Mouse (Mus musculus) hindbrain, embryonic 13.5 days (tissue): ENCODE data around the gene Tjp1. TPM values are rescaled to one million over a fixed set of nuclear protein-coding genes. Genes with fewer than 3 reads are reported as not detected.
A peak's percentile ranks its signal among the peaks of the same experiment; 100 is the strongest.

ENCODE experiments used
- ATAC-seq: fragments of 200-750 bp; cut with Nextera tagmentation; 2 replicates; pipeline ENCODE4 v1.8.0; 2017; ENCODE audit warnings: moderate TSS enrichment; ENCODE audit not compliant: low FRiP score
- H3K27ac ChIP-seq: fragments of 300-500 bp; sonication (generic); 2 replicates; pipeline ENCODE4 v1.5.1; 2015; ENCODE audit warnings: inconsistent platforms, mild to moderate bottlenecking, moderate library complexity
- H3K27me3 ChIP-seq: fragments of 300-500 bp; sonication (generic); 2 replicates; pipeline ENCODE4 v1.6.1; 2015; ENCODE audit warnings: mild to moderate bottlenecking, inconsistent platforms
- H3K36me3 ChIP-seq: fragments of 300-500 bp; sonication (generic); 2 replicates; pipeline ENCODE4 v1.6.1; 2015; ENCODE audit warnings: mild to moderate bottlenecking, inconsistent platforms
- H3K4me1 ChIP-seq: fragments of 300-500 bp; sonication (generic); replicated peaks from 2 replicates; pipeline ENCODE4 v1.6.1; 2015; ENCODE audit warnings: inconsistent platforms
- H3K4me2 ChIP-seq: fragments of 300-500 bp; sonication (generic); 2 replicates; pipeline ENCODE4 v1.6.1; 2015; ENCODE audit warnings: inconsistent platforms, mild to moderate bottlenecking, moderate library complexity
- H3K4me3 ChIP-seq: fragments of 300-500 bp; sonication (generic); 2 replicates; pipeline ENCODE4 v1.5.1; 2015; ENCODE audit warnings: mild to moderate bottlenecking, inconsistent platforms
- H3K9ac ChIP-seq: fragments of 300-500 bp; sonication (generic); 2 replicates; pipeline ENCODE4 v1.6.1; 2015; ENCODE audit warnings: mild to moderate bottlenecking, inconsistent platforms
- H3K9me3 ChIP-seq: fragments of 300-500 bp; sonication (generic); 2 replicates; pipeline ENCODE4 v1.6.1; 2016; ENCODE audit warnings: inconsistent platforms
- WGBS: fragments of 180-500 bp; shearing (Covaris S2); methylation state at CpG from one replicate; pipeline ENCODE4 v1.1.7; 2015; 5-methylcytosine and 5-hydroxymethylcytosine counted together
- polyA plus RNA-seq: library from polyadenylated mRNA; unstranded; fragments of >200 nt; fragmentation: Nextera tagmentation; extraction: Ambion mirVana; gene quantifications from 2 replicates; pipeline ENCODE4 v1.2.1, GENCODE M21; 2015

The Tjp1 gene
- polyA plus RNA-seq, 1 experiment from 2014 or later = 29.4 TPM

GRCm38 (mm10) chr7:65513451-65514179 is 14.0 kb downstream of the Tjp1 start:
- H3K9ac ChIP-seq = no peak overlapping the region
- H3K4me1 ChIP-seq = peaks cover 19% of the 10 kb centered on the region
- H3K36me3 ChIP-seq = no peaks in the 10 kb centered on the region
- no peaks in the 10 kb centered on the region for H3K27me3 ChIP-seq
- peak overlapping the region; percentile 49 for H3K27ac ChIP-seq
- peak; percentile 62 for ATAC-seq
- no peak overlapping the region for H3K4me2 ChIP-seq
- WGBS = 37% methylated on average over 10 of the region's 10 CpGs
- no peak overlapping the region for H3K4me3 ChIP-seq
- no peaks in the 10 kb centered on the region for H3K9me3 ChIP-seq

GRCm38 (mm10) chr7:65509357-65509756 is 18.2 kb downstream of the Tjp1 start:
- no peaks in the 10 kb centered on the region for H3K27me3 ChIP-seq
- no peak overlapping the region for H3K4me2 ChIP-seq
- 55% methylated on average over 3 of the region's 3 CpGs for WGBS
- no peak overlapping the region for H3K9ac ChIP-seq
- H3K9me3 ChIP-seq = no peaks in the 10 kb centered on the region
- H3K4me1 ChIP-seq = peaks cover 16% of the 10 kb centered on the region
- H3K27ac ChIP-seq = no peak overlapping the region
- no peak overlapping the region for H3K4me3 ChIP-seq
- no peaks in the 10 kb centered on the region for H3K36me3 ChIP-seq
- ATAC-seq = no peak

GRCm38 (mm10) chr7:65507341-65507740 is 20.2 kb downstream of the Tjp1 start:
- Histone ChIP-seq H3K9me3 (no peaks in the 10 kb centered on the region), H3K9ac (no peak overlapping the region), H3K36me3 (no peaks in the 10 kb centered on the region), H3K27me3 (no peaks in the 10 kb centered on the region), H3K4me3 (no peak overlapping the region), H3K27ac (no peak overlapping the region), H3K4me2 (no peak overlapping the region), H3K4me1 (no peaks in the 10 kb centered on the region)
- WGBS = 92% methylated on average over 5 of the region's 5 CpGs
- ATAC-seq = no peak

GRCm38 (mm10) chr7:65502486-65503322 is 24.9 kb downstream of the Tjp1 start:
- WGBS = 72% methylated on average over 10 of the region's 10 CpGs
- Histone ChIP-seq H3K36me3 (0 out of 2 replicates have a peak, but pooled peaks cover 5% of the 10 kb centered on the region), H3K4me1 (0 out of 2 replicates have a peak, but pooled peaks cover 7% of the 10 kb centered on the region), H3K4me2 (no peak overlapping the region), H3K9me3 (0 out of 2 replicates have a peak, but pooled peaks cover 2% of the 10 kb centered on the region), H3K9ac (no peak overlapping the region), H3K27ac (no peak overlapping the region), H3K27me3 (no peaks in the 10 kb centered on the region), H3K4me3 (no peak overlapping the region)
- ATAC-seq = no peak

- Histone ChIP-seq H3K9me3 (0 out of 2 replicates have a peak, but pooled peaks cover 2% of the 10 kb centered on the region), H3K27ac (no peak overlapping the region), H3K4me3 (no peak overlapping the region), H3K36me3 (0 out of 2 replicates have a peak, but pooled peaks cover 5% of the 10 kb centered on the region), H3K4me1 (0 out of 2 replicates have a peak, but pooled peaks cover 7% of the 10 kb centered on the region), H3K4me2 (no peak overlapping the region), H3K9ac (no peak overlapping the region), H3K27me3 (no peaks in the 10 kb centered on the region)
- WGBS = 60% methylated on average over 7 of the region's 7 CpGs
- no peak for ATAC-seq
These were observed 26.8 kb downstream of the Tjp1 start for GRCm38 (mm10) chr7:65500746-65501145.

GRCm38 (mm10) chr7:65497733-65498583 is 29.6 kb downstream of the Tjp1 start:
- 0 out of 2 replicates have a peak, but pooled peaks cover 7% of the 10 kb centered on the region for H3K4me1 ChIP-seq
- 55% methylated on average over 12 of the region's 12 CpGs for WGBS
- no peak overlapping the region for H3K27ac ChIP-seq
- H3K4me2 ChIP-seq = no peak overlapping the region
- H3K9ac ChIP-seq = no peak overlapping the region
- ATAC-seq = peak; percentile 52
- H3K9me3 ChIP-seq = 0 out of 2 replicates have a peak, but pooled peaks cover 2% of the 10 kb centered on the region
- H3K36me3 ChIP-seq = 0 out of 2 replicates have a peak, but pooled peaks cover 5% of the 10 kb centered on the region
- no peak overlapping the region for H3K4me3 ChIP-seq
- no peaks in the 10 kb centered on the region for H3K27me3 ChIP-seq

- Histone ChIP-seq H3K27ac (no peak overlapping the region), H3K36me3 (no peaks in the 10 kb centered on the region), H3K4me3 (no peak overlapping the region), H3K9ac (no peak overlapping the region), H3K27me3 (no peaks in the 10 kb centered on the region), H3K4me1 (peaks cover 12% of the 10 kb centered on the region), H3K4me2 (no peak overlapping the region), H3K9me3 (no peaks in the 10 kb centered on the region)
- ATAC-seq = no peak
- WGBS = 77% methylated on average over 7 of the region's 7 CpGs
These were observed 37.1 kb downstream of the Tjp1 start for GRCm38 (mm10) chr7:65490526-65490925.

- no peaks in the 10 kb centered on the region for H3K27me3 ChIP-seq
- WGBS = 73% methylated on average over 9 of the region's 9 CpGs
- peaks cover 12% of the 10 kb centered on the region for H3K4me1 ChIP-seq
- no peaks in the 10 kb centered on the region for H3K9me3 ChIP-seq
- no peak overlapping the region for H3K9ac ChIP-seq
- H3K27ac ChIP-seq = no peak overlapping the region
- no peak overlapping the region for H3K4me2 ChIP-seq
- H3K36me3 ChIP-seq = no peaks in the 10 kb centered on the region
- no peak for ATAC-seq
- H3K4me3 ChIP-seq = no peak overlapping the region
These were observed 37.8 kb downstream of the Tjp1 start for GRCm38 (mm10) chr7:65489742-65490141.

- H3K4me3 ChIP-seq = no peak overlapping the region
- H3K27ac ChIP-seq = no peak overlapping the region
- no peak overlapping the region for H3K9ac ChIP-seq
- WGBS = 77% methylated on average over 6 of the region's 6 CpGs
- no peaks in the 10 kb centered on the region for H3K9me3 ChIP-seq
- no peak for ATAC-seq
- H3K36me3 ChIP-seq = no peaks in the 10 kb centered on the region
- H3K4me1 ChIP-seq = peaks cover 12% of the 10 kb centered on the region
- H3K27me3 ChIP-seq = no peaks in the 10 kb centered on the region
- H3K4me2 ChIP-seq = no peak overlapping the region
These were observed 38.4 kb downstream of the Tjp1 start for GRCm38 (mm10) chr7:65489195-65489594.

- Histone ChIP-seq H3K27ac (no peak overlapping the region), H3K9me3 (no peaks in the 10 kb centered on the region), H3K4me3 (no peak overlapping the region), H3K36me3 (no peaks in the 10 kb centered on the region), H3K27me3 (no peaks in the 10 kb centered on the region), H3K4me2 (peak overlapping the region; percentile 34; the same call in 1 of the 2 replicates), H3K9ac (no peak overlapping the region), H3K4me1 (peaks cover 12% of the 10 kb centered on the region)
- 8% methylated on average over 13 of the region's 13 CpGs for WGBS
- ATAC-seq = no peak; the same call in 1 of the 2 replicates
These were observed 41.3 kb downstream of the Tjp1 start for GRCm38 (mm10) chr7:65486259-65486681.

- Histone ChIP-seq H3K9ac (no peak overlapping the region), H3K27me3 (no peaks in the 10 kb centered on the region)
- 81% methylated on average over 5 of the region's 5 CpGs for WGBS
These were observed 43.3 kb downstream of the Tjp1 start for GRCm38 (mm10) chr7:65484170-65484778.

More at GRCm38 (mm10) chr7:65484170-65484778, 43.3 kb downstream of the Tjp1 start:
- no peaks in the 10 kb centered on the region for H3K9me3 ChIP-seq
- no peak overlapping the region for H3K27ac ChIP-seq
- no peak overlapping the region for H3K4me2 ChIP-seq
- peaks cover 10% of the 10 kb centered on the region for H3K4me1 ChIP-seq
- ATAC-seq = no peak
- no peaks in the 10 kb centered on the region for H3K36me3 ChIP-seq
- no peak overlapping the region for H3K4me3 ChIP-seq
